Mouse (Mus musculus): ENCODE results near the gene Gm49395.

GRCm38 (mm10) chr13:115096216-115096615 is 5.5 kb downstream of the Gm49395 start:
- no peak for TF ChIP-seq CTCF (IDR thresholded peaks at IDR 0.05; ENCODE audit: extremely low read depth, insufficient read length, insufficient replicate concordance, low read depth, low read length)
- no peak for TF ChIP-seq POLR2A (IDR thresholded peaks at IDR 0.05; ENCODE audit: low read depth, low read length)

All from small intestine, adult 2 months (tissue).